Mouse (Mus musculus): Measurements from ENCODE around the gene Ggact.
A peak's percentile ranks its signal among the peaks of the same experiment; 100 is the strongest.

Gene Ggact

DNA sequence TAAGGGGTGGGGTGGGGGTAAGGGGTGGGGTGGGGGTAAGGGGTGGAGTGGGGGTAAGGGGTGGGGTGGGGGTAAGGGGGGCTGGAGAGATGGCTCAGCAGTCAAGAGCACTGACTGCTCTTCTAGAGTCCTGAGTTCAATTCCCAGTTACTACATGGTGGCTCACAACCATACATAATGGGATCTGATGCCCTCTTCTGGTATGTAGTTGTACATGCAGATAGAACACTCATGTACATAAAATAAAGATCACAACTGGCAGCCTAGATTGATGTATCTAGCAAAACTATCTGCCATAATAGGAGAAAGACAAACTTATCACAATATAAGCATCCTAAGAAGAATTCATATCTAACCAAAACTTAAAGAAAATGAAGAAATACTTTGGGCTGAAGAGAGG is 15.0 kb downstream of the Ggact start:
- no peak for DNase-seq

GRCm38 (mm10) chr14:122896106-122896505 is 17.5 kb downstream of the Ggact start:
- DNase-seq = no peak

GRCm38 (mm10) chr14:122891470-122891968 is 22.0 kb downstream of the Ggact start:
- DNase-seq = no peak

- no peak for DNase-seq
These were observed 25.1 kb downstream of the Ggact start for GRCm38 (mm10) chr14:122888480-122888872.

GRCm38 (mm10) chr14:122887702-122888479 is 25.7 kb downstream of the Ggact start:
- DNase-seq = no peak

DNA sequence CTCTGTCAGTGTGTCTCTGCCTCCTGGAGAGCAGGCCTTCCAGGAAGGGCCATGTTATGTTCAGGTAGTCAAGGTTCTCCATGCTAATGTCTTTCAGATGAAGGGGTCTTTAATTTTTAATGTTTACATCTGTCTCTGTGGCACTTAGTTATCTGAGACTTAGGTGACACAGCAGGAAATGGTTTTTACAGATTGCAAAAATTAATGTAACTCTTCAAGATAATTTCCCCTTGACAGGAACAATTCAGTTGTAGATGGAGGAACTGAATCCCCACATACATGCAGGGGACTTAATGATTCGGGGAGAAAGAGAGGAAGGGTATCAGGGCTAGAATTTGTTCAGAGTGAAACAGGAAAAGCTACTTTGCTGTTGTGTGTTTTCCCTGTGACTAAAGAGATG is 26.3 kb downstream of the Ggact start:
- DNase-seq = no peak

DNA sequence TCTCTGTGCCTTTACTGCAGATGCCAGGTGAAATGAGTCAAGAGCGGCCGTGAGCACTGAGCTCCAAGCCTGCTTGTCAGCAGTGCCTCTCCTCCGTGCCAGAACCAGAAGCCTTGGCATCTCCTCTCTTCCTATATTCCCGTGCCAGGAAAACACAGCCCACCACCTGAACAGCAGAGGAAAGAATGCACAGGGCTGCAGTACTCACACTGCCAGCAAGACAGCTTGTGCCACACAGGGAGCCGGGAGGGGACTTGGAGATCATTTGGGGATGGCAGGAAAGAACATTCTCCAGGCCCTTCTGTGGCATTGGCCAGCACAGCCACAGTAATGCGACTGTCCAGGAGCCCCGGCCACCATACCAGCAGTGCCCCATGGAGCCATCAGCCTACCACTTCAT is 27.7 kb downstream of the Ggact start:
- no peak for DNase-seq

DNA sequence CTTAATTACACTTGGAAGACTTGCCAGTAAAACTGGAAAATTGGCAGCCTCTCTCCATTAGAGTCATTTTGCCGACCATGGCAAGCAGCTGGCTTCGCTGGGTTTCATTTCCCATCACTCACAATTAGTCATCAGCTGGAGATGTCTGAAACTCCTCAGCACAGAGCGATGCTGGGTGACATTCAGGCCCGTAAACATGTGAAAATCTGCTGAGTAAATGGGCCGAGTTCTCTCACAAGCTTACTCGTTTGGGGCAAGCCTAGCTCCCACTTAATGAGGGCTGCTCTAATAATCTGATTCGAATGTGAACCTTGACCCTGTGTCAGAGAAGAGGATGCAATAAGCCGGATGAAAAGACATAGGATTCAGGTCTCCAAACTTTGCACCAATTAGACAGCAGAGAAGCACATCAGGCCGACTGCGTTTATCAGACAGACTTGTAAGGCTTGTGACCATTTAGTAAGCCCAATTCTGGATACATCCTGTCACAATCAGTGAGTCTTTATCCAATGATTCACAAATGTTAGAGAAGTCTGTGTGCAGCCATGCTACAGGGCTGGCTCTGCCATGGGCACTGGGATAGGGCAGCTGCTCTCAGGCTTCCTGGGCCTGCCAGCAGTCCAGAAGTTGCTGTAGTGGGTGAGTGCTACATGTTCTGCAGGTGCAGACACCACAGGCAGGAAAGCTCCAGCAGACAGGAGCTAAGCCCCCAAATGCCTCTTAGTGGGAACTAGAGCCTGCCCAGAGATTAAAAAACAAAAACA is 29.6 kb downstream of the Ggact start:
- no peak for DNase-seq

GRCm38 (mm10) chr14:122883410-122883806 is 30.1 kb downstream of the Ggact start:
- DNase-seq = no peak

- DNase-seq = no peak
These were observed 30.7 kb downstream of the Ggact start for GRCm38 (mm10) chr14:122882795-122883409.

DNA sequence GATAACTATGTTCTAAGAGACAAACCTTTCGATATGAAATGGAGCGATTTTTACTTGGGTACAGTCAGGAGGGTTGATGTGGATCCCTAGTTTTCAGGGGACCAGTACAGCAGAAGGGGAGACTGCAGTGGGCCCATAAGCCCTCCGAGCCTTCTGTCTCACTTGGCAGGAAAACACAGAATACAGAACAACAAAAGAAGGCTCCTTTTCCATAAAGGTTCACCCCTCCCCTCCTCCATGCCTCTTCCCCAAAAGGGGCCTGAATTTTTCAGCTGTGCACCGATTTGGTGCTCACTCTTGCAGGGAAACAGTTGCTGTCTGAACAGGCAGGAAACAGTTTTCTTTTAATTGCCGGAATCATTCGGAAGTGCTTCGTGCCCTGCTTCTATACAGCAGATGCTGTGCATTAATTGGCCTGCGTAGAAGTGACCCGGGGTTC is 31.3 kb downstream of the Ggact start:
- no peak for DNase-seq

GRCm38 (mm10) chr14:122881699-122882098 is 31.9 kb downstream of the Ggact start:
- DNase-seq = no peak

DNA sequence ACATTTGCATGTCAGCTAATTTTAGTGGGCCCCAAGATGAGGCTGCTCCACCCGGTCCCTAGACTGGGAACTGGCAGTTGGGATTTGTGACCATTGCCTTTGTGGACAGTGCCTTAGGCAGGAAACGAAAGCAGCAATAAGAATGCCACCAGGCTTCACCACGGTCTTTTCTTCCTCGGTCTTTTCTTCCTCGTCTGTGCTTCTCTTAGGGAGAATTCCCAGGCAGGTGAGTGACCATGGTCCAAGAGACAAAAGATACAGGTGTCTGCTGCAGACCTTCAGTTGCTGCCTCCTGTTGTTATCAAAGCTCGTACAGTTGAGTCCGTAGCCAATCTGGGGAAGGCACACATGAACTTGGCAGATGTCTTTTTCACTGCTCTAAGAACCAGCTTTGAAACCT is 33.3 kb downstream of the Ggact start:
- no peak for DNase-seq

DNA sequence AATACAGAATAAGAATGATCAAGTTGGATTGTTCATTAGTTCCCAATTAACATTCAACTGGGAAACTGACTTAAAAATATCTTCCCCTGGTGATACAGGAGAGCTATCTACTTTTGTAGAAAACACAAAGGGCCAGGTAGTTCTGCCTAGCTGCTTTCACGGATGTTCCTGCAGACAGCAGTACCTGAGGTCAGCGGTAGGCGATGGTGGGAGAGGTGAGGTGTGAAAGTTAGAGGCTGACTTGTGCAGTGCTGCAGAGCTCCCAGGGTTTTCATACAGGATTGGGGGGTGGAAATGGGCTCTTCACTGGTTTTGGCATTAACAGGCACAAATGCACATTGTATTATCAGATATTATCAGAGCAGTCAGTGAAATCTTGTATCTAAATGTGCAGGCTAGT is 35.8 kb downstream of the Ggact start:
- DNase-seq = no peak

GRCm38 (mm10) chr14:122876723-122877122 is 36.8 kb downstream of the Ggact start:
- peak; percentile 17 for DNase-seq

DNA sequence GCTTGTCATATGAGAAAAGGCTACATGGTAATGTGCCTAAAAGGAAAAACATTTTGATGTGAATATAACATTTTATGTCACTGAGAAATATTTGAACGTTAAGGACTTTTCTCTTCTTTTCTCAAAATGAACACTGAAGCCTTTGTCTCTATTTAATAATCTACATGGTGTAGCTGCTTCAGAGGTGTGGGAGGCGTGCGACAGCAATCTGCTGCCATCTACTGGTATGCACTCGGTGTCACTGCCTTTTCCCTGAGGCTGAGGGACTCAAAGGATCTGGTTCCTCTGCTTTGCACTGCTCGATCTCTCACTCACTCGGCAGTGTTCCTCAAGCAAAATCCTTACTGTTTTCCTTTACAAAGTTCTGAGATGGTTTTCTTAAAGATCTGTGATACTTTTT is 37.4 kb downstream of the Ggact start:
- peak; percentile 64 for DNase-seq

GRCm38 (mm10) chr14:122875636-122876035 is 37.9 kb downstream of the Ggact start:
- no peak for DNase-seq

DNA sequence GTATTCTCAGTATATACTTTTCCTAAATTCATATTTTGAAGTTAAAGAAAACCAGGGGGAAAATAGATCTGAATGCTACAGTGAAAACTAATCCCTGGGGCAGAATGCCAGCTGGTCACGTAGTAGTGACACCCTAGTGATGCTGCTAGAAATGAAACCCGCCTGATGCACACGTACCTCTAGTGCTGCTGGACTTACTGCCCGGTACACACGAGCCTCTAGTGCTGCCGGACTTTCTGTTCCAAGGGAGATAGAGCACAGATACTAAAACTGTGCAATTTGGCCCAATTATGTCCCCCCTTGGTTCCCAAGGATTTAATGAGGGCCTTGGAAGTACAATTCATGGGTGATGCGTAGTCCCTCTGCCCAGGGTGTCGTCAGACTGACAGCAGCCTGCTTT is 38.5 kb downstream of the Ggact start:
- no peak for DNase-seq

GRCm38 (mm10) chr14:122872612-122873011 is 40.9 kb downstream of the Ggact start:
- DNase-seq = no peak

DNA sequence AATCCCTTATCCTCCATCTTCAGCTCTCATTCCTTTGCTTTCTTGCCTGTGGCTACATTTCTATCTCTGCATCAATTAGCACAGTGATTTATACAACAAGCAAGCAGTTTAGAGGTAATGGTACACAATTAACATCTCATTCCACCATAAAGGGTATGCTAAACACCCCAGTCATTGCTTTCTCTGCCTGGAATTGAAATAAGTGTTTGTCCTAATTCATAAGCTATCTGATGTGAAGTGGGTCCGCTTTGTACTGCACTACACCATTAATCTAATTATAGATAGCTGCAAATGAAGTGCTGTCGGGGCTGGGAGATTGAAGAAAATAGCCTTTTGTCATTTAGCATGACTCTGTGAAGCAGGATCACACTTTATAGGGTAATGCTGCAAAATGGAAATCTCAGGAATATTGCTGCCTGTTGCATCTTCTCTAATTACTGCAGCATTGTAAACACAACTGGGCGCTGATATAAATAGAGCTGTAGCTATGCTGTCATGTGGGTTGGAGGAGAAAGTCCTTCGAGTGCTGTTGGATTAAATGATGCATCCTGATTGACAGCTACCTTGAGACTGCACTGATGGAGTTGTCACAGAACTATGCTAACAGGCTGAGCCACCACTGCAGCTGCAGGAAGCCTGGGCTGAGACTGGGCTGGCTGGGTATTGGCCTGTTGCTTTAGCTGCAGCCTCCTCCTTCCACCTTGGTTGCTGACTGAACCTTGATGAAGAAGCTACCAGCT is 41.5 kb downstream of the Ggact start:
- DNase-seq = no peak

GRCm38 (mm10) chr14:122869831-122870230 is 43.7 kb downstream of the Ggact start:
- no peak for DNase-seq

DNA sequence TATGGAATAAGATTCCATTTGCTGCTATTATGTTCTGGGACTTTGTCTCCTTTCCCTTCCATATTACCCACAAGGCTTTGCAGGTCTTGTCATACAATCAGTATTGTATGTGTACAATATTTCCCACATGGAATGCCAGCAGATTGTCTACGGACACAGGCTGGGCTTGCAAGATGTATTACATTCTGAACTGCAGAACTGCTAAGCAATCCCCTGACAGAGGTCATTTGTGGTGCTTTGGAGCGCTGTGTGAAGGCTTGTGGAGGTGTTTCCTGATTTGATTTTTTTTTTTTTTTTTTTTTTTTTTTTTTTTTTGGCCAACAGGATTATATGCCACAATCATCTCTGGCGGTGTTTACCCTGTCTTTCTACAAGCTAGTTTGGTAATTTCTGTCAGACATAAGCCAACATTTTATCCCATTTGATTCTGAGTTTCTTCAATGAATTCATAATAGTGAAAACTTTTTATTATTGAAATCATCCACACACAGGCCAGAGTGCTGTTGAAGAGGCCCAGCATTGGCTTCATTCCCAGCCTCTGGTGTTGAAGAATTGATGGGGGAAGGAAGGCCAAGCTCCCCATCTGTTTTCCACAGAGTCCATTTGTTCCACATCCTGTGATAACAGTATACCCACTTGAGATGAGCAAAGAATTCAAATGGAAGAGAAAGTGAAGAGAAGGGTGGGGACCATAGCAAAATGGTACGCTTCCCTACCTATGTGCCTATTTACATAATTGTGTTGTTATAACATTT is 45.8 kb downstream of the Ggact start:
- no peak for DNase-seq

Measured in kidney, adult 11 months (tissue).